Mouse (Mus musculus): ENCODE measurements around the gene Ap1ar. TPM values are rescaled to one million over a fixed set of nuclear protein-coding genes. Genes with fewer than 3 reads are reported as not detected.
A peak's percentile ranks its signal among the peaks of the same experiment; 100 is the strongest.
"Not testable (repeated sequence)": the region's sequence is repeated elsewhere in the genome, so short reads cannot be mapped to it uniquely, and the experiment has no call there.

Gene Ap1ar
- total RNA-seq, 4 experiments from 2014 or later: 77.7 to 88.8 (median 82.2) TPM

GRCm38 (mm10) chr3:127796271-127796670 is 41.1 kb downstream of the Ap1ar start:
- no peak for DNase-seq (ENCODE audit: low spot score in 2 of 2)

GRCm38 (mm10) chr3:127795762-127796161 is 41.6 kb downstream of the Ap1ar start:
- no peak for DNase-seq (ENCODE audit: low spot score in 2 of 2)

- DNase-seq (ENCODE audit: low spot score in 2 of 2): no peak
Measured at GRCm38 (mm10) chr3:127793022-127793421, 44.3 kb downstream of the Ap1ar start.

- DNase-seq (ENCODE audit: low spot score in 2 of 2): no peak
Measured at GRCm38 (mm10) chr3:127791595-127792561, 45.4 kb downstream of the Ap1ar start.

GRCm38 (mm10) chr3:127791056-127791483 is 46.3 kb downstream of the Ap1ar start:
- no peak for DNase-seq (ENCODE audit: low spot score in 2 of 2)

GRCm38 (mm10) chr3:127790234-127791055 is 46.9 kb downstream of the Ap1ar start:
- no peak for DNase-seq (ENCODE audit: low spot score in 2 of 2)

GRCm38 (mm10) chr3:127789500-127790191 is 47.7 kb downstream of the Ap1ar start, which contains the start of gene Tifa:
Gene Tifa, plus strand, starts transcription at chr3:127789805.
- DNase-seq (ENCODE audit: low spot score in 2 of 2): peak; percentile 23 to 40

GRCm38 (mm10) chr3:127788919-127789318 is 48.4 kb downstream of the Ap1ar start:
- no peak for DNase-seq (ENCODE audit: low spot score in 2 of 2)

GRCm38 (mm10) chr3:127788038-127788437 is 49.3 kb downstream of the Ap1ar start:
- no peak for DNase-seq (ENCODE audit: low spot score in 2 of 2)

- no peak for DNase-seq (ENCODE audit: low spot score in 2 of 2)
Measured at GRCm38 (mm10) chr3:127787032-127787431, 50.3 kb downstream of the Ap1ar start.

- not testable (repeated sequence) for DNase-seq (ENCODE audit: low spot score in 2 of 2)
Measured at GRCm38 (mm10) chr3:127783680-127784079, 53.6 kb downstream of the Ap1ar start.

GRCm38 (mm10) chr3:127782921-127783320 is 54.4 kb downstream of the Ap1ar start:
- DNase-seq (ENCODE audit: low spot score in 2 of 2): no peak

- DNase-seq (ENCODE audit: low spot score in 2 of 2): no peak
Measured at GRCm38 (mm10) chr3:127780921-127781320, 56.4 kb downstream of the Ap1ar start.

GRCm38 (mm10) chr3:127780021-127780644 is 57.2 kb downstream of the Ap1ar start, which contains the start of gene Alpk1:
Gene Alpk1, minus strand, starts transcription at chr3:127780527.
- DNase-seq (ENCODE audit: low spot score in 2 of 2): peak in 1 of 2 experiments; percentile 11

GRCm38 (mm10) chr3:127769146-127769545 is 68.2 kb downstream of the Ap1ar start:
- DNase-seq (ENCODE audit: low spot score in 2 of 2): no peak

- no peak for DNase-seq (ENCODE audit: low spot score in 2 of 2)
Measured at GRCm38 (mm10) chr3:127765971-127766370, 71.4 kb downstream of the Ap1ar start.

GRCm38 (mm10) chr3:127764541-127764940 is 72.8 kb downstream of the Ap1ar start:
- DNase-seq (ENCODE audit: low spot score in 2 of 2): no peak

- DNase-seq (ENCODE audit: low spot score in 2 of 2): no peak
Measured at GRCm38 (mm10) chr3:127763076-127763612, 74.2 kb downstream of the Ap1ar start.

GRCm38 (mm10) chr3:127762403-127762802 is 74.9 kb downstream of the Ap1ar start:
- DNase-seq (ENCODE audit: low spot score in 2 of 2): no peak

- DNase-seq (ENCODE audit: low spot score in 2 of 2): no peak
Measured at GRCm38 (mm10) chr3:127759212-127759611, 78.1 kb downstream of the Ap1ar start.

Measured in left cerebral cortex, adult 8-10 months (tissue).